Mouse (Mus musculus) liver, postnatal 0 days (tissue): ENCODE results near the gene A830031A19Rik.

Source experiments
- CTCF ChIP-seq: sonication (generic); IDR thresholded peaks from 2 replicates; pipeline ENCODE4 v1.5.1; 2016; ENCODE audit warnings: antibody characterized with exemption, low read depth
- EP300 ChIP-seq: IDR thresholded peaks from 2 replicates; pipeline ENCODE4 v1.6.1; 2016; ENCODE audit warnings: antibody characterized with exemption, low read depth, mild to moderate bottlenecking

GRCm38 (mm10) chr11:24121136-24121535 is 46.3 kb upstream of the A830031A19Rik start:
- TF ChIP-seq CTCF: no peak
- TF ChIP-seq EP300: no peak
